Comparison of ENCODE assay signal across 8 mouse cellular contexts in genomic region chr9:122351303-122352024, GRCm38 (mm10). TPM values are rescaled to one million over a fixed set of nuclear protein-coding genes. Genes with fewer than 3 reads are reported as not detected.
DNase-seq lines count a peak whose midpoint lies in the region; ATAC-seq lines count a peak whose summit lies in the region.

Abhd5 (plus strand) TSS chr9:122351608.

- WGBS in hindbrain, embryonic 16.5 days: under 1% methylated on average over 83 of the region's 84 CpGs
- WGBS in macrophage (ENCODE audit: missing documents): under 1% methylated on average over 83 of the region's 84 CpGs

- H3K9ac ChIP-seq in hindbrain, embryonic 16.5 days (ENCODE audit: low read depth, low read length): peak within 1 kb of the TSS; percentile 84

- peaks cover 44% of the 10 kb centered on the region for H3K79me2 ChIP-seq in macrophage (ENCODE audit: inconsistent target)

- peak; percentile 98 for ATAC-seq in hindbrain, embryonic 16.5 days

- no peaks in the 10 kb centered on the region for H3K36me3 ChIP-seq in hindbrain, embryonic 16.5 days (ENCODE audit: control insufficient read depth, insufficient read depth, low read length)
- no peaks in the 10 kb centered on the region for H3K36me3 ChIP-seq in macrophage (ENCODE audit: inconsistent target)

- peak within 1 kb of the TSS; percentile 60 for H3K4me2 ChIP-seq in hindbrain, embryonic 16.5 days (ENCODE audit: low read length)

- DNase-seq in T-cell, adult 2 months (ENCODE audit: low spot score): peak; percentile 96
- DNase-seq in cerebellum, postnatal 36 days: peak; percentile 85 to 90
- DNase-seq in gastrocnemius, adult 18-20 months (ENCODE audit: low spot score): peak; percentile 95
- peak; percentile 89 to 92 for DNase-seq in left cerebral cortex, adult 18-20 months (ENCODE audit: low spot score in 2 of 2)
- DNase-seq in right cerebral cortex, adult 18-20 months: peak; percentile 94
- peak; percentile 93 for DNase-seq in urinary bladder, postnatal 10 days (ENCODE audit: low spot score)

- no peaks in the 10 kb centered on the region for H3K9me3 ChIP-seq in hindbrain, embryonic 16.5 days (ENCODE audit: control insufficient read depth, low read length)

- peak within 1 kb of the TSS; percentile 58 for H3K27ac ChIP-seq in hindbrain, embryonic 16.5 days (ENCODE audit: low read depth, low read length)
- H3K27ac ChIP-seq in macrophage: peak within 1 kb of the TSS; percentile 41; the same call in 1 of the 2 replicates

- peak within 1 kb of the TSS; percentile 74 for H3K4me3 ChIP-seq in hindbrain, embryonic 16.5 days (ENCODE audit: low read length)
- H3K4me3 ChIP-seq in macrophage (ENCODE audit: inconsistent target): peak within 1 kb of the TSS; percentile 56

- H3K4me1 ChIP-seq in hindbrain, embryonic 16.5 days (ENCODE audit: control insufficient read depth, insufficient read depth, low read depth, low read length): no peaks in the 10 kb centered on the region

- H3K27me3 ChIP-seq in hindbrain, embryonic 16.5 days (replicated peaks; ENCODE audit: control insufficient read depth, insufficient read depth, low read length): no peaks in the 10 kb centered on the region

RNA-seq across cellular contexts. Expression of gene Abhd5, which starts in this region (rescaled TPM):
- total RNA-seq in gastrocnemius, adult 18-20 months (2021): 10 to 100 TPM; 46.7 to 48.2 TPM
- polyA plus RNA-seq in hindbrain, embryonic 16.5 days (2015; fragmentation: Nextera tagmentation; extraction: Ambion mirVana): 27.0 and 29.7 TPM in 2 replicates
- total RNA-seq in left cerebral cortex, adult 18-20 months (2021): 10 to 100 TPM; 15.4 to 18.2 TPM
- 10 to 100 TPM; 20.1 to 58.5 (median 33.3) TPM for total RNA-seq in macrophage (2018; cell fraction: chromatin; rRNA removed)
- 10 to 100 TPM; 29.4 to 54.0 (median 37.5) TPM for total RNA-seq in macrophage (2018; cell fraction: cytosol; rRNA removed)
- 10 to 100 TPM; 18.4 to 57.1 (median 32.6) TPM for total RNA-seq in macrophage (2018; cell fraction: nucleus; rRNA removed)
- polyA plus RNA-seq in macrophage (2018): 30.6 to 34.9 TPM (median 33.7 TPM) in 3 replicates

Comparison
In these comparisons a context has a peak if more than half of its experiments do, and no peak if none do; other contexts are left out.
1. Peak in every context shown above with its lines: DNase-seq, ATAC-seq, H3K4me3 ChIP-seq and H3K27ac ChIP-seq.